Mouse (Mus musculus): ENCODE measurements around the gene Cpeb3.

DNA sequence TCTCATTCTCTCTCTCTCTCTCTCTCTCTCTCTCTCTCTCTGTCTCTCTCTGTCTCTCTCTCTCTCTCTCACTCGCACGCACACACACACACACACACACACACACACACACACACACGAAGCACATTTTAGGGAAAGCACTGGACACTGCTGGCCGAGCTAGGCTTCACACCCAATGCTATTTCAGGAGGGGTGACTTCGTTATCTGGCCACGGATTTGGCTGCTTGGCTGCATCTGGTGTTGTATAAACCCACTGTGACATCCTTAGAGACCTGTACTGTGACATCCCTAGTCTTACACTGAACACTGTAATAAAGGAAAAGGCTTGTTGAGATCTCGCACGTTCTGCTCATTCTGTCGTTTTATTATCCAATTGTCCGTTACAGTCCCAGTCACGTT, 187.4 kb downstream of the Cpeb3 start:
- TF ChIP-seq POLR2A (IDR thresholded peaks at IDR 0.05; ENCODE audit: insufficient read length, low read depth): no peak
- TF ChIP-seq TCF3 (IDR thresholded peaks at IDR 0.05; ENCODE audit: insufficient read length, low read depth): no peak
- no peak for TF ChIP-seq CEBPB (IDR thresholded peaks at IDR 0.05; ENCODE audit: insufficient read depth, poor library complexity, severe bottlenecking)
- TF ChIP-seq MAX (IDR thresholded peaks at IDR 0.05; ENCODE audit: low read depth): no peak
- no peak for TF ChIP-seq E2F4 (IDR thresholded peaks at IDR 0.05; ENCODE audit: insufficient read depth)
- TF ChIP-seq USF1 (IDR thresholded peaks at IDR 0.05; ENCODE audit: low read depth): no peak
- TF ChIP-seq POLR2AphosphoS2 (IDR thresholded peaks at IDR 0.05; ENCODE audit: insufficient read length, low read depth): no peak
